Mouse (Mus musculus) midbrain, postnatal 0 days (tissue): ENCODE results near the gene Ppp5c. TPM values are rescaled to one million over a fixed set of nuclear protein-coding genes. Genes with fewer than 3 reads are reported as not detected.

Experiments used
- ATAC-seq: fragments of 200-750 bp; cut with Nextera tagmentation; 2 replicates; pipeline ENCODE4 v1.8.0; 2017; ENCODE audit warnings: moderate number of reproducible peaks, mild to moderate bottlenecking, moderate TSS enrichment, moderate library complexity; ENCODE audit not compliant: low FRiP score
- DNase-seq: peaks from one replicate; pipeline ENCODE4 v3.0.0-alpha.2; 2015; ENCODE audit warnings: low spot score
- H3K27ac ChIP-seq: fragments of 300-500 bp; sonication (generic); 2 replicates; pipeline ENCODE4 v1.5.1; 2014; ENCODE audit warnings: low read depth, mild to moderate bottlenecking, low read length, mixed read lengths
- H3K27me3 ChIP-seq: fragments of 300-500 bp; sonication (generic); 2 replicates; pipeline ENCODE4 v1.6.1; 2014; ENCODE audit warnings: low read length, control low read depth, mixed read lengths; ENCODE audit not compliant: insufficient read depth
- H3K36me3 ChIP-seq: fragments of 300-500 bp; sonication (generic); 2 replicates; pipeline ENCODE4 v1.6.1; 2014; ENCODE audit warnings: low read length, control low read depth, mixed read lengths; ENCODE audit not compliant: insufficient read depth
- H3K4me1 ChIP-seq: fragments of 300-500 bp; sonication (generic); 2 replicates; pipeline ENCODE4 v1.6.1; 2014; ENCODE audit warnings: mild to moderate bottlenecking, control low read depth, antibody characterized with exemption, low read length, mixed read lengths; ENCODE audit not compliant: insufficient read depth
- H3K4me2 ChIP-seq: fragments of 300-500 bp; sonication (generic); 2 replicates; pipeline ENCODE4 v1.6.1; 2014; ENCODE audit warnings: low read depth, mild to moderate bottlenecking, low read length, mixed read lengths; ENCODE audit not compliant: poor library complexity, severe bottlenecking
- H3K4me3 ChIP-seq: fragments of 300-500 bp; sonication (generic); 2 replicates; pipeline ENCODE4 v1.5.1; 2014; ENCODE audit warnings: low read depth, mild to moderate bottlenecking, low read length, moderate library complexity
- H3K9ac ChIP-seq: fragments of 300-500 bp; sonication (generic); replicated peaks from 2 replicates; pipeline ENCODE4 v1.6.1; 2014; ENCODE audit warnings: mild to moderate bottlenecking, low read length, moderate library complexity, mixed read lengths; ENCODE audit not compliant: poor library complexity, severe bottlenecking
- H3K9me3 ChIP-seq: fragments of 300-500 bp; sonication (generic); 2 replicates; pipeline ENCODE4 v1.6.1; 2016; ENCODE audit warnings: low read length, control low read depth
- CTCF ChIP-seq: IDR thresholded peaks from 2 replicates; pipeline ENCODE4 v1.5.1; 2016; ENCODE audit warnings: antibody characterized with exemption, mild to moderate bottlenecking
- WGBS: fragments of 180-500 bp; shearing (Covaris S2); extraction: QIAGEN DNeasy Blood & Tissue Kit; methylation state at CpG from one replicate; pipeline ENCODE4 v1.1.7; 2014; 5-methylcytosine and 5-hydroxymethylcytosine counted together
- polyA plus RNA-seq: library from polyadenylated mRNA; unstranded; fragments of >200 nt; fragmentation: Nextera tagmentation; extraction: Ambion mirVana; gene quantifications from 2 replicates; pipeline ENCODE4 v1.2.1, GENCODE M21; 2015
- total RNA-seq: library from RNA; depleted of rRNA; stranded (reverse); fragments of >200 nt; gene quantifications from 2 replicates; pipeline ENCODE4 v1.2.3, GENCODE M21; 2014

The Ppp5c gene
- total and polyA plus RNA-seq, 2 experiments from 2014 or later = 61.0 to 144 TPM

- TF ChIP-seq CTCF = no peak
- H3K36me3 ChIP-seq = no peaks in the 10 kb centered on the region
- no peak overlapping the region for H3K9ac ChIP-seq
- H3K9me3 ChIP-seq = no peaks in the 10 kb centered on the region
- H3K27ac ChIP-seq = peak overlapping the region; percentile 71; the same call in 1 of the 2 replicates
- H3K4me2 ChIP-seq = no peak overlapping the region
- WGBS = 39% methylated on average over 3 of the region's 3 CpGs
- H3K4me1 ChIP-seq = peaks cover 30% of the 10 kb centered on the region
- DNase-seq (peak; percentile 40), ATAC-seq (no peak)
- no peak overlapping the region for H3K4me3 ChIP-seq
- no peaks in the 10 kb centered on the region for H3K27me3 ChIP-seq
These were observed 39.3 kb downstream of the Ppp5c start for GRCm38 (mm10) chr7:16988405-16988804.

- TF ChIP-seq CTCF = no peak
- Histone ChIP-seq H3K9me3 (no peaks in the 10 kb centered on the region), H3K9ac (peak overlapping the region; percentile 39), H3K27me3 (no peaks in the 10 kb centered on the region), H3K36me3 (no peaks in the 10 kb centered on the region), H3K27ac (peak overlapping the region; percentile 71), H3K4me1 (peaks cover 31% of the 10 kb centered on the region), H3K4me3 (0 out of 2 replicates have a peak overlapping the region, but pooled peaks have one; percentile 6), H3K4me2 (peak overlapping the region; percentile 20; the same call in 1 of the 2 replicates)
- DNase-seq (peak; percentile 34), ATAC-seq (no peak)
- 21% methylated on average over 7 of the region's 7 CpGs for WGBS
These were observed 40.1 kb downstream of the Ppp5c start for GRCm38 (mm10) chr7:16987541-16988149.

GRCm38 (mm10) chr7:16982859-16983568, 44.7 kb downstream of the Ppp5c start, which contains the start of gene Gm42372:
Gene Gm42372, plus strand, starts transcription at chr7:16983086.
- no peaks in the 10 kb centered on the region for H3K9me3 ChIP-seq
- H3K4me2 ChIP-seq = peak within 1 kb of the TSS; percentile 58
- peak within 1 kb of the TSS; percentile 82 for H3K27ac ChIP-seq
- TF ChIP-seq CTCF = no peak
- peak within 1 kb of the TSS; percentile 66 for H3K9ac ChIP-seq
- peak within 1 kb of the TSS; percentile 44 for H3K4me3 ChIP-seq
- peaks cover 19% of the 10 kb centered on the region for H3K4me1 ChIP-seq
- H3K36me3 ChIP-seq = no peaks in the 10 kb centered on the region
- WGBS = 21% methylated on average over 26 of the region's 26 CpGs
- DNase-seq (peak; percentile 93), ATAC-seq (peak; percentile 92)
- H3K27me3 ChIP-seq = no peaks in the 10 kb centered on the region

GRCm38 (mm10) chr7:16980348-16980747, 47.4 kb downstream of the Ppp5c start:
- 10% methylated on average over 12 of the region's 12 CpGs for WGBS
- Histone ChIP-seq H3K4me2 (peak overlapping the region; percentile 18), H3K4me1 (peaks cover 12% of the 10 kb centered on the region; the same call in 1 of the 2 replicates), H3K36me3 (no peaks in the 10 kb centered on the region), H3K27ac (peak overlapping the region; percentile 52), H3K9ac (no peak overlapping the region), H3K9me3 (no peaks in the 10 kb centered on the region), H3K27me3 (no peaks in the 10 kb centered on the region), H3K4me3 (no peak overlapping the region)
- ATAC-seq (no peak), DNase-seq (no peak)
- TF ChIP-seq CTCF = no peak

GRCm38 (mm10) chr7:16978593-16978992, 49.1 kb downstream of the Ppp5c start:
- Histone ChIP-seq H3K4me2 (no peak overlapping the region), H3K4me1 (peaks cover 3% of the 10 kb centered on the region; the same call in 1 of the 2 replicates), H3K9me3 (no peaks in the 10 kb centered on the region), H3K27ac (no peak overlapping the region), H3K27me3 (no peaks in the 10 kb centered on the region), H3K36me3 (no peaks in the 10 kb centered on the region), H3K9ac (no peak overlapping the region), H3K4me3 (no peak overlapping the region)
- TF ChIP-seq CTCF = no peak
- DNase-seq (no peak), ATAC-seq (no peak)
- 79% methylated on average over 3 of the region's 3 CpGs for WGBS

- H3K4me3 ChIP-seq = no peak overlapping the region
- no peak for DNase-seq
- WGBS = 70% methylated on average over 6 of the region's 6 CpGs
These were observed 49.6 kb downstream of the Ppp5c start for GRCm38 (mm10) chr7:16978173-16978572.

More at GRCm38 (mm10) chr7:16978173-16978572, 49.6 kb downstream of the Ppp5c start:
- Histone ChIP-seq H3K9me3 (no peaks in the 10 kb centered on the region), H3K4me1 (no peaks in the 10 kb centered on the region), H3K4me2 (no peak overlapping the region), H3K27ac (no peak overlapping the region), H3K27me3 (no peaks in the 10 kb centered on the region), H3K36me3 (no peaks in the 10 kb centered on the region), H3K9ac (no peak overlapping the region)
- no peak for TF ChIP-seq CTCF
- ATAC-seq = no peak
